Mouse (Mus musculus) midbrain, postnatal 0 days (tissue): Measurements from ENCODE around the gene Arrdc3. TPM values are rescaled to one million over a fixed set of nuclear protein-coding genes. Genes with fewer than 3 reads are reported as not detected.

Experiments used
- ATAC-seq: fragments of 200-750 bp; cut with Nextera tagmentation; 2 replicates; pipeline ENCODE4 v1.8.0; 2017; ENCODE audit warnings: moderate number of reproducible peaks, mild to moderate bottlenecking, moderate TSS enrichment, moderate library complexity; ENCODE audit not compliant: low FRiP score
- DNase-seq: peaks from one replicate; pipeline ENCODE4 v3.0.0-alpha.2; 2015; ENCODE audit warnings: low spot score
- H3K27ac ChIP-seq: fragments of 300-500 bp; sonication (generic); 2 replicates; pipeline ENCODE4 v1.5.1; 2014; ENCODE audit warnings: low read depth, mild to moderate bottlenecking, low read length, mixed read lengths
- H3K27me3 ChIP-seq: fragments of 300-500 bp; sonication (generic); 2 replicates; pipeline ENCODE4 v1.6.1; 2014; ENCODE audit warnings: low read length, control low read depth, mixed read lengths; ENCODE audit not compliant: insufficient read depth
- H3K36me3 ChIP-seq: fragments of 300-500 bp; sonication (generic); 2 replicates; pipeline ENCODE4 v1.6.1; 2014; ENCODE audit warnings: low read length, control low read depth, mixed read lengths; ENCODE audit not compliant: insufficient read depth
- H3K4me1 ChIP-seq: fragments of 300-500 bp; sonication (generic); 2 replicates; pipeline ENCODE4 v1.6.1; 2014; ENCODE audit warnings: mild to moderate bottlenecking, control low read depth, antibody characterized with exemption, low read length, mixed read lengths; ENCODE audit not compliant: insufficient read depth
- H3K4me2 ChIP-seq: fragments of 300-500 bp; sonication (generic); 2 replicates; pipeline ENCODE4 v1.6.1; 2014; ENCODE audit warnings: low read depth, mild to moderate bottlenecking, low read length, mixed read lengths; ENCODE audit not compliant: poor library complexity, severe bottlenecking
- H3K4me3 ChIP-seq: fragments of 300-500 bp; sonication (generic); 2 replicates; pipeline ENCODE4 v1.5.1; 2014; ENCODE audit warnings: low read depth, mild to moderate bottlenecking, low read length, moderate library complexity
- H3K9ac ChIP-seq: fragments of 300-500 bp; sonication (generic); replicated peaks from 2 replicates; pipeline ENCODE4 v1.6.1; 2014; ENCODE audit warnings: mild to moderate bottlenecking, low read length, moderate library complexity, mixed read lengths; ENCODE audit not compliant: poor library complexity, severe bottlenecking
- H3K9me3 ChIP-seq: fragments of 300-500 bp; sonication (generic); 2 replicates; pipeline ENCODE4 v1.6.1; 2016; ENCODE audit warnings: low read length, control low read depth
- CTCF ChIP-seq: IDR thresholded peaks from 2 replicates; pipeline ENCODE4 v1.5.1; 2016; ENCODE audit warnings: antibody characterized with exemption, mild to moderate bottlenecking
- WGBS: fragments of 180-500 bp; shearing (Covaris S2); extraction: QIAGEN DNeasy Blood & Tissue Kit; methylation state at CpG from one replicate; pipeline ENCODE4 v1.1.7; 2014; 5-methylcytosine and 5-hydroxymethylcytosine counted together
- polyA plus RNA-seq: library from polyadenylated mRNA; unstranded; fragments of >200 nt; fragmentation: Nextera tagmentation; extraction: Ambion mirVana; gene quantifications from 2 replicates; pipeline ENCODE4 v1.2.1, GENCODE M21; 2015
- total RNA-seq: library from RNA; depleted of rRNA; stranded (reverse); fragments of >200 nt; gene quantifications from 2 replicates; pipeline ENCODE4 v1.2.3, GENCODE M21; 2014

Gene Arrdc3
- total and polyA plus RNA-seq, 2 experiments from 2014 or later: 42.5 to 82.0 TPM

GRCm38 (mm10) chr13:80940860-80941630 is 57.9 kb downstream of the Arrdc3 start:
- Histone ChIP-seq H3K4me3 (no peak overlapping the region), H3K27me3 (no peaks in the 10 kb centered on the region), H3K4me1 (no peaks in the 10 kb centered on the region), H3K27ac (no peak overlapping the region), H3K9ac (no peak overlapping the region), H3K9me3 (no peaks in the 10 kb centered on the region), H3K36me3 (no peaks in the 10 kb centered on the region), H3K4me2 (no peak overlapping the region)
- peak; percentile 29 for TF ChIP-seq CTCF
- ATAC-seq (no peak), DNase-seq (no peak)
- WGBS: 75% methylated on average over 10 of the region's 10 CpGs

GRCm38 (mm10) chr13:80944532-80944931 is 61.3 kb downstream of the Arrdc3 start:
- no peak for ATAC-seq
- no peak overlapping the region for H3K4me3 ChIP-seq
- TF ChIP-seq CTCF: no peak
- no peak overlapping the region for H3K9ac ChIP-seq
- H3K27ac ChIP-seq: no peak overlapping the region
- no peaks in the 10 kb centered on the region for H3K9me3 ChIP-seq
- no peaks in the 10 kb centered on the region for H3K36me3 ChIP-seq
- no peaks in the 10 kb centered on the region for H3K4me1 ChIP-seq
- no peak overlapping the region for H3K4me2 ChIP-seq
- no peaks in the 10 kb centered on the region for H3K27me3 ChIP-seq
- DNase-seq: no peak
